Mouse (Mus musculus) layer of hippocampus, postnatal 25 days (tissue): ENCODE measurements around the gene Gm5155. TPM values are rescaled to one million over a fixed set of nuclear protein-coding genes. Genes with fewer than 3 reads are reported as not detected.
"Not testable (repeated sequence)": the region's sequence is repeated elsewhere in the genome, so short reads cannot be mapped to it uniquely, and the experiment has no call there.

Source experiments
- DNase-seq, 2 experiments: peaks; one replicate each; pipeline ENCODE4 v3.0.0; 2022; ENCODE audit warnings: mixed read lengths in 2 of 2, low spot score in 1 of 2; ENCODE audit errors: extremely low spot score in 1 of 2
- total RNA-seq, 2 experiments: library from RNA; stranded (reverse); gene quantifications; 2 replicates each; pipeline ENCODE4 v1.2.3; 2021

Gene Gm5155
- not detected for total RNA-seq

GRCm38 (mm10) chr7:17871467-17871866 lies at the start of gene Gm5155:
Gene Gm5155 (plus strand): TSS chr7:17871767.
- no peak for DNase-seq

DNA sequence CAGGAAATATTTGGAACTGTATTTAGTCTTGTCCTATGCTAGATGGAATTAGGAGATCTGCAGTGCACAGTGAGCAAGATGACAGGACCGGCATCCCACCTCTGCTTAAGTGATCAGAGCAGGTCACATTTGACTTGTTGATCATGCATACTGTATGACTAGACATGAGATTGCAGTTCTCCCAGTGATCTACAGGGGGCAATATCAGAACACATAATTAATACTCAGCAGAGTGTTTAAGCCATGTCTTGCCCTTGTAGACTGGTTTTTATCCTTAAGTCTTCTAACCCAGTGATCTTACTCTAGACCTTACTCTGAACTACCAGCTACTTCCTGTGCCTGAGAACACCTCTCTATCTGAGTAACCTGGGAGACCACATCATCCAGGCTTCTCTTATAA lies 791 bp upstream of the Gm5155 start:
- DNase-seq, result no peak

DNA sequence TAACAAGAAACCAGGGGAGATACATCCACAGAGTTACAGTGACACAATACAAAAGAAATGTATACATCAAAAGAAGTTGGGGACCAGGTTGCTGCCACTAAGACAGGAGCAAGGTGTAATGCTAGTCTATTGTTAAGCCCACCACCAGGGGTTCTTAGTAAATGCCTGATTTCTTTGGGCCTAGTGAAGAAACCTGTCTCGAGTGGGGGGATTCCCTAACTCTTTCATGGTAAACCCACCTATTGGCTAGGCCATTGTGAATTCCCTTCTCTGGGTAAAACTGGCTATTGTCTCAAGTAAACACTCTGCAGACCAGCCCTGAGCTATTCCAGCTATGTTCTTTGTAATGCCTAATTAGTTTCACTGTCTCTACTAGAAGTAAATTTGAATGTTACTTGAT lies 23.8 kb downstream of the Gm5155 start:
- DNase-seq, result not testable (repeated sequence)

DNA sequence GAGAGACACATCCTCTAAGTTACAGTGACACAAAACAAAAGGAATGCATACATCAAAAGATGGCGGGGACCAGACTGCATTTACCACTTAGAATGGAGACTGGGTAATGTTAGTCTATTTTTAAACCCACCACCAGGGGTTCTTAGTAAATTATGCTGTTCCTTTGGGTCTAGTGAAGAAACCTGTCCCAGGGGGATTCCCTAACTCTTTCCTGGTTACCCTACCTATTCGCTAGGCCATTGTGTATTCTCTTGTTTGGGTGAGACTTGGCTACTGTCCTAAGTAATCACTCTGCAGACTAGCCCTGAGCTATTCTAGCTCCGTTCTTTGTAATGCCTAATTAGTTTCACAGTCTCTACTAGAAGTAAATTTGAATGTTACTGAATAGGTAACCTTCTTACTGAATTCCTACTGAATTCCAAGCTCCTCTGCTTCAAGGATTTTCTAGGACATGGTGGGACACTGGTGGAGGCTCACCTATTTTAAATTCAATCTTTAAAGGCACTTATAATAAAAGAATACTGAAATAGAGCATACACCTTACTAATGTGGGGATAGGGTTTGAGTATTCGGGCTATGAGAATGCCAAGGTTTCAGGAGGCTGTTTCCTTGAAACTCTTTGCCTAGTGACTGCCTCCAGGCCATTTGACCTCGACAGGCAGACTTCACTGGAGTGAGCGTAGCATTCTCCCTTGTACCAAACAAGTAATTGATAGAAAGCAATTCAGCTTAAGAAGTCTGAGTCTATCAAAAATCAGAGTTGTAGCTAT lies 31.8 kb downstream of the Gm5155 start:
- no peak for DNase-seq

Other genes starting within 250 kb of the Gm5155 start
- not detected for gene Ceacam5, start 158.5 kb upstream of the Gm5155 start, total RNA-seq
- not detected for gene Ceacam14, start 59.1 kb upstream of the Gm5155 start, total RNA-seq
- gene Ceacam11, start 100.4 kb downstream of the Gm5155 start, total RNA-seq, result not detected
- gene Ceacam13, start 138.1 kb downstream of the Gm5155 start, total RNA-seq, result not detected
- not detected for gene Ceacam12, start 194.2 kb downstream of the Gm5155 start, total RNA-seq